Mouse (Mus musculus) limb, embryonic 15.5 days (tissue): ENCODE results near the gene Tpi1. TPM values are rescaled to one million over a fixed set of nuclear protein-coding genes. Genes with fewer than 3 reads are reported as not detected.
"Not testable (repeated sequence)": the region's sequence is repeated elsewhere in the genome, so short reads cannot be mapped to it uniquely, and the experiment has no call there.

Experiments
- ATAC-seq: fragments of 200-750 bp; cut with Nextera tagmentation; 2 replicates; pipeline ENCODE4 v1.8.0; 2017; ENCODE audit warnings: low read depth, moderate TSS enrichment; ENCODE audit not compliant: insufficient number of reproducible peaks, low FRiP score, low TSS enrichment
- H3K27ac ChIP-seq: fragments of 300-500 bp; sonication (generic); 2 replicates; pipeline ENCODE4 v1.5.1; 2015; ENCODE audit warnings: moderate library complexity, mild to moderate bottlenecking, inconsistent platforms
- H3K27me3 ChIP-seq: fragments of 300-500 bp; sonication (generic); 2 replicates; pipeline ENCODE4 v1.6.1; 2015; ENCODE audit warnings: inconsistent platforms
- H3K36me3 ChIP-seq: fragments of 300-500 bp; sonication (generic); 2 replicates; pipeline ENCODE4 v1.6.1; 2015; ENCODE audit warnings: inconsistent platforms
- H3K4me1 ChIP-seq: fragments of 300-500 bp; sonication (generic); 2 replicates; pipeline ENCODE4 v1.6.1; 2015; ENCODE audit warnings: inconsistent platforms
- H3K4me2 ChIP-seq: fragments of 300-500 bp; sonication (generic); 2 replicates; pipeline ENCODE4 v1.6.1; 2015; ENCODE audit warnings: mild to moderate bottlenecking, inconsistent platforms
- H3K4me3 ChIP-seq: fragments of 300-500 bp; sonication (generic); 2 replicates; pipeline ENCODE4 v1.5.1; 2015; ENCODE audit warnings: mild to moderate bottlenecking, inconsistent platforms
- H3K9ac ChIP-seq: fragments of 300-500 bp; sonication (generic); 2 replicates; pipeline ENCODE4 v1.6.1; 2015; ENCODE audit warnings: inconsistent platforms
- H3K9me3 ChIP-seq: fragments of 300-500 bp; sonication (generic); 2 replicates; pipeline ENCODE4 v1.6.1; 2016; ENCODE audit warnings: inconsistent platforms
- WGBS: fragments of 180-500 bp; shearing (Covaris S2); methylation state at CpG from one replicate; pipeline ENCODE4 v1.1.7; 2015; 5-methylcytosine and 5-hydroxymethylcytosine counted together
- polyA plus RNA-seq: library from polyadenylated mRNA; unstranded; fragments of >200 nt; fragmentation: Nextera tagmentation; extraction: Ambion mirVana; gene quantifications from 2 replicates; pipeline ENCODE4 v1.2.1, GENCODE M21; 2015

Tpi1 gene
- polyA plus RNA-seq, 1 experiment from 2014 or later: 940 TPM

GRCm38 (mm10) chr6:124813496-124813895 is 600 bp downstream of the Tpi1 start:
- no peaks in the 10 kb centered on the region for H3K27me3 ChIP-seq
- H3K9ac ChIP-seq: peak overlapping the region; percentile 76
- peak; percentile 53; the same call in 1 of the 2 replicates for ATAC-seq
- under 1% methylated on average over 18 of the region's 18 CpGs for WGBS
- H3K4me2 ChIP-seq: peak overlapping the region; percentile 72
- peaks cover 49% of the 10 kb centered on the region for H3K4me1 ChIP-seq
- H3K9me3 ChIP-seq: no peaks in the 10 kb centered on the region
- peak overlapping the region; percentile 96 for H3K27ac ChIP-seq
- peak overlapping the region; percentile 70 for H3K4me3 ChIP-seq
- peaks cover 61% of the 10 kb centered on the region for H3K36me3 ChIP-seq

GRCm38 (mm10) chr6:124812848-124813247 is 1.2 kb downstream of the Tpi1 start:
- Histone ChIP-seq H3K9me3 (no peaks in the 10 kb centered on the region), H3K36me3 (peaks cover 55% of the 10 kb centered on the region), H3K27me3 (no peaks in the 10 kb centered on the region), H3K4me1 (peaks cover 53% of the 10 kb centered on the region), H3K4me3 (peak overlapping the region; percentile 70), H3K4me2 (peak overlapping the region; percentile 72), H3K9ac (peak overlapping the region; percentile 76), H3K27ac (peak overlapping the region; percentile 96)
- WGBS: 12% methylated on average over 9 of the region's 9 CpGs
- no peak for ATAC-seq

DNA sequence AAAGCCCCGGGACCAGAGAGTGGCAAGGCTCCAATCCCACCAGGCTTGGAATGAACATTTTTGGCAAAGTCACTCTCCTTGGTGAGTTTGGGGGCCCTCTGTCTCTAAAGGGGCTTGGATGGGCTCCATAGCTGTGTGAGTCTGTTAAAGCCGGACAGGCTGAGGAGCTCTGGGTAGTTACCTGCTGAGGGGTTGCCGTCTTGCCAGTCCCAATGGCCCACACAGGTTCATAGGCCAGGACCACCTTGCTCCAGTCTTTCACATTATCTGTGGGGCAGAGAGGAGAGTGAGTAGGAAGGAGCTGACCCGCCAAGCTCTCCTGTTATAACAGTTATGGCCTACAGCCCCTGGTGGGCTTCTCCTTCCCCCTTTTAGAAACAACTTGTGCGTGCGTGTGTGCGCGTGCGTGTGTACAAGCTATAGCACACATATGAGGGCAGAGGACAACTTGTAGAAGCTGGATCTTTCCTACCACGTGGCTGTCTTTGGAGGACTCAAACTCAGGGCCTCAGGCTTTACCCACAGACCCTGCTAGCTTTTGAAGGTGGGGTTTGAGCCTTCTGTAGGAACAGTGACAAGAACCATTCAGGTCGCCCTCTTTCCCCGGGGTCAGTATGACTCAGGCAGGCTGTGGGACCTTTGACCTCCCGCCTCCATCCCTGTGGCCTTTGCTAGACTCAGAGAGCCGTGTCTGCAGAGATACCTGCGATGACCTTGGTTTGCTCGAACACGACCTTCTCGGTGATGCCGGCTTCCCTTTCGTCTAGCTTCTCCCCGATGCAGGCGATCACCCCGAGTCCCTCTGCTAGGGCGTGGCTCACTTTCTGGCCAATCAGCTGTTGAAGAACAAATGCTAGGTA is 2.2 kb downstream of the Tpi1 start:
- no peaks in the 10 kb centered on the region for H3K9me3 ChIP-seq
- H3K27me3 ChIP-seq: no peaks in the 10 kb centered on the region
- H3K4me2 ChIP-seq: peak overlapping the region; percentile 72
- peak overlapping the region; percentile 96 for H3K27ac ChIP-seq
- no peak for ATAC-seq
- peak overlapping the region; percentile 70 for H3K4me3 ChIP-seq
- 76% methylated on average over 24 of the region's 24 CpGs for WGBS
- peaks cover 53% of the 10 kb centered on the region for H3K4me1 ChIP-seq
- peaks cover 45% of the 10 kb centered on the region for H3K36me3 ChIP-seq
- H3K9ac ChIP-seq: no peak overlapping the region

DNA sequence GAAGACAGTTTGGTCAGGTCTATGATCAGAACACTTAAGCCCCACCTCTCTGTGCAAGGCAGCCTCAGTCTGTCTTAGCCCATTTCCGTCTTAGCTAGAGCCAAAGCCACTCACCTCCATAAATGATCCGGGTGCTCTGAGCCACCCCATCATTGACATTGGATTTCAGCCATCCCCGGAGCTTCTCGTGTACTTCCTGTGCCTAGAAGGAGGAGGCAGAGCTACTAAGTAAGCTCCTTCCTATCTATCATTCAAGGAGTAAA is 2.8 kb downstream of the Tpi1 start:
- Histone ChIP-seq H3K4me1 (peaks cover 57% of the 10 kb centered on the region), H3K4me3 (no peak overlapping the region), H3K27ac (peak overlapping the region; percentile 96; the same call in 1 of the 2 replicates), H3K9ac (no peak overlapping the region), H3K27me3 (no peaks in the 10 kb centered on the region), H3K36me3 (peaks cover 39% of the 10 kb centered on the region), H3K4me2 (no peak overlapping the region), H3K9me3 (no peaks in the 10 kb centered on the region)
- 68% methylated on average over 4 of the region's 4 CpGs for WGBS
- no peak for ATAC-seq

- Histone ChIP-seq H3K36me3 (peaks cover 34% of the 10 kb centered on the region), H3K4me1 (peaks cover 62% of the 10 kb centered on the region), H3K4me3 (peak overlapping the region; percentile 61; the same call in 1 of the 2 replicates)
- H3K9ac ChIP-seq, H3K27ac ChIP-seq, H3K9me3 ChIP-seq, ATAC-seq, H3K27me3 ChIP-seq, H3K4me2 ChIP-seq: not testable (repeated sequence)
- WGBS: 78% methylated on average over 11 of the region's 11 CpGs
These were observed 3.3 kb downstream of the Tpi1 start for GRCm38 (mm10) chr6:124810566-124811402.

- Histone ChIP-seq H3K27ac (peak overlapping the region; percentile 94), H3K4me3 (peak overlapping the region; percentile 61), H3K36me3 (peaks cover 28% of the 10 kb centered on the region), H3K4me1 (peaks cover 63% of the 10 kb centered on the region), H3K4me2 (peak overlapping the region; percentile 95), H3K27me3 (no peaks in the 10 kb centered on the region), H3K9ac (peak overlapping the region; percentile 58; the same call in 1 of the 2 replicates), H3K9me3 (no peaks in the 10 kb centered on the region)
- no peak for ATAC-seq
- WGBS: 49% methylated on average over 14 of the region's 14 CpGs
These were observed 4.1 kb downstream of the Tpi1 start for GRCm38 (mm10) chr6:124809775-124810538.

- Histone ChIP-seq H3K27me3 (no peaks in the 10 kb centered on the region), H3K27ac (peak overlapping the region; percentile 94), H3K4me3 (peak overlapping the region; percentile 61), H3K4me2 (peak overlapping the region; percentile 95), H3K4me1 (peaks cover 57% of the 10 kb centered on the region), H3K36me3 (peaks cover 26% of the 10 kb centered on the region), H3K9me3 (no peaks in the 10 kb centered on the region), H3K9ac (peak overlapping the region; percentile 58)
- ATAC-seq: peak; percentile 1; the same call in 1 of the 2 replicates
- WGBS: under 1% methylated on average over 35 of the region's 35 CpGs
These were observed 4.9 kb downstream of the Tpi1 start for GRCm38 (mm10) chr6:124809052-124809774.

DNA sequence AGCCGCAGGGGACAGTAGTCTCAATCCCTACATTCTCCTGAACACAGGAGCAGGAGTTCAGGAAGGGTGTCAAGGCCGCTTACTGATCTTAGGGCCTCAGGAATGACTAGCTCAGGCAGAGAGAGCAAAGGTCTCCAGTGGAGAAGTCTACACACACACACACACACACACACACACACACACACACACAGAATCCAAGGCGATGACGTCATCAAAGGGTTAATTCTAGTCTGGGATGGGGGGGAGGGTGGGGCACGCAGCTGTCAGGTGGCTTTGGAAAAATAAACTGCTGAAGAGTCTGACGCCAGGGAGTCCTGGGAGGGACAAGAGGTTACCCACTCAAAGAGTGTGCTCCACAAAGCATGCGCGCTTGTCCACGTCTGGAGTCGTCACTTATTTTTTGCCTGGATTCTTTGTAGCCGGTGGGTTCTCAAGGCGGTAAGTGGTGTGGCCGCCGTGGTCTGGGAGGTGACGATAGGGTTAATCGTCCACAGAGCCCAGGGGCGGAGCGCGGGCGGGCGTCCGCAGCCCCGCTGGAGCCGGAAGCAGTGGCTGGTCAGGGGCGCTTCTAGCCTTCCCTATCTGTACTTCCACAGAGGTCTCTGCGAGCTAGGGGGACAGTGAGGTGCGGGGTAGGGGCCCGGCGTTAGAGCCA is 5.6 kb downstream of the Tpi1 start, which contains the start of gene Spsb2:
Gene Spsb2, plus strand, starts transcription at position 304 of the 655 bp plus-strand sequence.
- H3K9me3 ChIP-seq: no peaks in the 10 kb centered on the region
- 4% methylated on average over 29 of the region's 29 CpGs for WGBS

GRCm38 (mm10) chr6:124807986-124808357 is 6.1 kb downstream of the Tpi1 start:
- peaks cover 55% of the 10 kb centered on the region for H3K4me1 ChIP-seq
- peaks cover 26% of the 10 kb centered on the region for H3K36me3 ChIP-seq
- 76% methylated on average over 6 of the region's 6 CpGs for WGBS
- peak overlapping the region; percentile 61 for H3K4me3 ChIP-seq
- H3K4me2 ChIP-seq: peak overlapping the region; percentile 95
- no peak for ATAC-seq
- H3K9me3 ChIP-seq: no peaks in the 10 kb centered on the region
- peak overlapping the region; percentile 94 for H3K27ac ChIP-seq
- no peak overlapping the region for H3K9ac ChIP-seq
- H3K27me3 ChIP-seq: no peaks in the 10 kb centered on the region

More for the DNA sequence above, 5.6 kb downstream of the Tpi1 start, which contains the start of gene Spsb2:
- H3K36me3 ChIP-seq: peaks cover 26% of the 10 kb centered on the region
- peak within 1 kb of the TSS; percentile 94 for H3K27ac ChIP-seq
- H3K4me3 ChIP-seq: peak within 1 kb of the TSS; percentile 61
- no peaks in the 10 kb centered on the region for H3K27me3 ChIP-seq
- H3K4me1 ChIP-seq: peaks cover 55% of the 10 kb centered on the region
- peak within 1 kb of the TSS; percentile 58 for H3K9ac ChIP-seq
- H3K4me2 ChIP-seq: peak within 1 kb of the TSS; percentile 95
- peak; percentile 51; the same call in 1 of the 2 replicates for ATAC-seq

GRCm38 (mm10) chr6:124807366-124807765 is 6.7 kb downstream of the Tpi1 start:
- Histone ChIP-seq H3K9me3 (no peaks in the 10 kb centered on the region), H3K9ac (no peak overlapping the region), H3K4me1 (peaks cover 49% of the 10 kb centered on the region), H3K36me3 (peaks cover 23% of the 10 kb centered on the region), H3K4me2 (no peak overlapping the region), H3K4me3 (no peak overlapping the region), H3K27me3 (no peaks in the 10 kb centered on the region), H3K27ac (no peak overlapping the region)
- ATAC-seq: no peak
- 78% methylated on average over 4 of the region's 4 CpGs for WGBS
